Mouse (Mus musculus) hindbrain, postnatal 0 days (tissue): ENCODE results near the gene Ddc. TPM values are rescaled to one million over a fixed set of nuclear protein-coding genes. Genes with fewer than 3 reads are reported as not detected.
A peak's percentile ranks its signal among the peaks of the same experiment; 100 is the strongest.

Experiments used
- ATAC-seq: fragments of 200-750 bp; cut with Nextera tagmentation; 2 replicates; pipeline ENCODE4 v1.8.0; 2017; ENCODE audit warnings: mild to moderate bottlenecking, moderate TSS enrichment, moderate library complexity
- DNase-seq: peaks from one replicate; pipeline ENCODE4 v3.0.0-alpha.2; 2015; ENCODE audit warnings: low spot score
- H3K27ac ChIP-seq: fragments of 300-500 bp; sonication (generic); 2 replicates; pipeline ENCODE4 v1.5.1; 2014; ENCODE audit warnings: mild to moderate bottlenecking
- H3K27me3 ChIP-seq: fragments of 300-500 bp; sonication (generic); 2 replicates; pipeline ENCODE4 v1.6.1; 2014; ENCODE audit warnings: low read length, mixed read lengths; ENCODE audit not compliant: insufficient read depth
- H3K36me3 ChIP-seq: fragments of 300-500 bp; sonication (generic); 2 replicates; pipeline ENCODE4 v1.6.1; 2014; ENCODE audit warnings: low read length, mixed read lengths; ENCODE audit not compliant: insufficient read depth
- H3K4me1 ChIP-seq: fragments of 300-500 bp; sonication (generic); 2 replicates; pipeline ENCODE4 v1.6.1; 2014; ENCODE audit warnings: antibody characterized with exemption, low read length, mixed read lengths; ENCODE audit not compliant: insufficient read depth
- H3K4me2 ChIP-seq: fragments of 300-500 bp; sonication (generic); 2 replicates; pipeline ENCODE4 v1.6.1; 2014; ENCODE audit warnings: low read depth, mild to moderate bottlenecking, low read length, moderate library complexity, mixed read lengths
- H3K4me3 ChIP-seq: fragments of 300-500 bp; sonication (generic); 2 replicates; pipeline ENCODE4 v1.5.1; 2014; ENCODE audit warnings: low read length
- H3K9ac ChIP-seq: fragments of 300-500 bp; sonication (generic); replicated peaks from 2 replicates; pipeline ENCODE4 v1.6.1; 2014; ENCODE audit warnings: mild to moderate bottlenecking, low read length, moderate library complexity, mixed read lengths
- H3K9me3 ChIP-seq: fragments of 300-500 bp; sonication (generic); 2 replicates; pipeline ENCODE4 v1.6.1; 2016; ENCODE audit warnings: low read length, mixed read lengths
- CTCF ChIP-seq: IDR thresholded peaks from 2 replicates; pipeline ENCODE4 v1.5.1; 2016; ENCODE audit warnings: antibody characterized with exemption, control low read depth, low read depth
- WGBS: fragments of 180-500 bp; shearing (Covaris S2); extraction: QIAGEN DNeasy Blood & Tissue Kit; methylation state at CpG from one replicate; pipeline ENCODE4 v1.1.7; 2014; 5-methylcytosine and 5-hydroxymethylcytosine counted together
- polyA plus RNA-seq: library from polyadenylated mRNA; unstranded; fragments of >200 nt; fragmentation: Nextera tagmentation; extraction: Ambion mirVana; gene quantifications from 2 replicates; pipeline ENCODE4 v1.2.1, GENCODE M21; 2015
- total RNA-seq: library from RNA; depleted of rRNA; stranded (reverse); fragments of >200 nt; gene quantifications from 2 replicates; pipeline ENCODE4 v1.2.3, GENCODE M21; 2014

Ddc gene
- total and polyA plus RNA-seq, 2 experiments from 2014 or later, result 13.7 to 15.4 TPM

- Histone ChIP-seq H3K9ac (no peak overlapping the region), H3K4me2 (no peak overlapping the region), H3K4me1 (no peaks in the 10 kb centered on the region; the same call in 1 of the 2 replicates), H3K27ac (no peak overlapping the region; the same call in 1 of the 2 replicates), H3K9me3 (no peaks in the 10 kb centered on the region), H3K4me3 (no peak overlapping the region), H3K36me3 (no peaks in the 10 kb centered on the region), H3K27me3 (no peaks in the 10 kb centered on the region)
- no peak for DNase-seq
- WGBS, result 64% methylated on average over 6 of the region's 6 CpGs
- no peak for TF ChIP-seq CTCF
- ATAC-seq, result peak; percentile 53
These were observed 47.3 kb downstream of the Ddc start for GRCm38 (mm10) chr11:11850476-11851267.

- Histone ChIP-seq H3K36me3 (no peaks in the 10 kb centered on the region), H3K27ac (no peak overlapping the region; the same call in 1 of the 2 replicates)
These were observed 48.2 kb downstream of the Ddc start for GRCm38 (mm10) chr11:11849513-11850311.

GRCm38 (mm10) chr11:11848467-11848866 lies 49.5 kb downstream of the Ddc start:
- DNase-seq (no peak), ATAC-seq (no peak)
- TF ChIP-seq CTCF, result no peak
- no peaks in the 10 kb centered on the region for H3K27me3 ChIP-seq
- no peaks in the 10 kb centered on the region for H3K36me3 ChIP-seq
- H3K4me3 ChIP-seq, result no peak overlapping the region
- no peaks in the 10 kb centered on the region for H3K9me3 ChIP-seq
- no peak overlapping the region for H3K27ac ChIP-seq
- H3K4me1 ChIP-seq, result no peaks in the 10 kb centered on the region
- 93% methylated on average over 4 of the region's 4 CpGs for WGBS
- no peak overlapping the region for H3K4me2 ChIP-seq
- H3K9ac ChIP-seq, result no peak overlapping the region

More at GRCm38 (mm10) chr11:11849513-11850311, 48.2 kb downstream of the Ddc start:
- no peak overlapping the region for H3K4me2 ChIP-seq
- H3K4me1 ChIP-seq, result no peaks in the 10 kb centered on the region
- no peak overlapping the region for H3K4me3 ChIP-seq
- TF ChIP-seq CTCF, result no peak
- no peaks in the 10 kb centered on the region for H3K9me3 ChIP-seq
- DNase-seq, result no peak
- WGBS, result 59% methylated on average over 13 of the region's 13 CpGs
- no peak overlapping the region for H3K9ac ChIP-seq
- no peaks in the 10 kb centered on the region for H3K27me3 ChIP-seq
- ATAC-seq, result no peak

GRCm38 (mm10) chr11:11845044-11845443 lies 52.9 kb downstream of the Ddc start:
- Histone ChIP-seq H3K36me3 (no peaks in the 10 kb centered on the region), H3K9me3 (no peaks in the 10 kb centered on the region), H3K4me3 (no peak overlapping the region), H3K4me2 (no peak overlapping the region), H3K27me3 (no peaks in the 10 kb centered on the region), H3K27ac (peak overlapping the region; percentile 48; the same call in 1 of the 2 replicates), H3K9ac (no peak overlapping the region), H3K4me1 (no peaks in the 10 kb centered on the region)
- 48% methylated on average over 8 of the region's 8 CpGs for WGBS
- ATAC-seq (no peak), DNase-seq (no peak)
- TF ChIP-seq CTCF, result no peak

- peak overlapping the region; percentile 48; the same call in 1 of the 2 replicates for H3K27ac ChIP-seq
- ATAC-seq (peak; percentile 94), DNase-seq (peak; percentile 81)
These were observed 53.5 kb downstream of the Ddc start for GRCm38 (mm10) chr11:11844367-11844971.

GRCm38 (mm10) chr11:11841590-11841989 lies 56.4 kb downstream of the Ddc start:
- TF ChIP-seq CTCF, result no peak
- ATAC-seq (no peak), DNase-seq (no peak)
- Histone ChIP-seq H3K9me3 (no peaks in the 10 kb centered on the region), H3K27ac (no peak overlapping the region), H3K4me1 (no peaks in the 10 kb centered on the region), H3K4me2 (no peak overlapping the region), H3K9ac (no peak overlapping the region), H3K36me3 (no peaks in the 10 kb centered on the region), H3K27me3 (no peaks in the 10 kb centered on the region), H3K4me3 (no peak overlapping the region)
- 88% methylated on average over 4 of the region's 4 CpGs for WGBS

More at GRCm38 (mm10) chr11:11844367-11844971, 53.5 kb downstream of the Ddc start:
- H3K4me2 ChIP-seq, result no peak overlapping the region
- H3K36me3 ChIP-seq, result no peaks in the 10 kb centered on the region
- H3K4me3 ChIP-seq, result no peak overlapping the region
- TF ChIP-seq CTCF, result peak; percentile 76
- no peak overlapping the region for H3K9ac ChIP-seq
- H3K4me1 ChIP-seq, result no peaks in the 10 kb centered on the region
- WGBS, result 26% methylated on average over 13 of the region's 13 CpGs
- no peaks in the 10 kb centered on the region for H3K9me3 ChIP-seq
- H3K27me3 ChIP-seq, result no peaks in the 10 kb centered on the region
